Mouse (Mus musculus) bone marrow, adult 2 months (tissue): ENCODE data around the gene Cgref1. TPM values are rescaled to one million over a fixed set of nuclear protein-coding genes. Genes with fewer than 3 reads are reported as not detected.

Source experiments
- H3K27ac ChIP-seq: fragments of 200-500 bp; 2 replicates; pipeline ENCODE4 v1.5.1; 2012; ENCODE audit warnings: low read depth, mild to moderate bottlenecking, control low read depth, inconsistent platforms, low read length; ENCODE audit not compliant: control insufficient read depth, poor library complexity, insufficient read depth
- H3K4me1 ChIP-seq: fragments of 200-500 bp; 2 replicates; pipeline ENCODE4 v1.6.1; 2011; ENCODE audit warnings: low read length; ENCODE audit not compliant: control insufficient read depth, insufficient read depth
- H3K4me3 ChIP-seq: fragments of 200-500 bp; replicated peaks from 2 replicates; pipeline ENCODE3; 2011; ENCODE audit warnings: mild to moderate bottlenecking, low read depth, low read length, control low read depth; ENCODE audit not compliant: control insufficient read depth
- CTCF ChIP-seq: fragments of 200-500 bp; IDR thresholded peaks from 2 replicates; pipeline ENCODE4 v1.5.1; 2011; ENCODE audit warnings: low read length, control low read depth; ENCODE audit not compliant: control insufficient read depth, insufficient read depth
- POLR2A ChIP-seq: fragments of 200-500 bp; IDR thresholded peaks from 2 replicates; pipeline ENCODE4 v1.6.1; 2011; ENCODE audit warnings: low read depth, mild to moderate bottlenecking, control low read depth, low read length, borderline replicate concordance; ENCODE audit not compliant: control insufficient read depth
- WGBS: fragments of 180-500 bp; shearing (Covaris S2); methylation state at CpG from one replicate; pipeline ENCODE4 v1.1.7; 2018; 5-methylcytosine and 5-hydroxymethylcytosine counted together
- polyA plus RNA-seq: library from polyadenylated mRNA; stranded (reverse); fragments of >200 nt; gene quantifications from 2 replicates; pipeline ENCODE4 v1.2.4, GENCODE M21; 2011; ENCODE audit warnings: low replicate concordance; ENCODE audit not compliant: missing spikeins, insufficient read depth, insufficient read length

Gene Cgref1
- polyA plus RNA-seq, 1 experiment, result 1.0 TPM

GRCm38 (mm10) chr5:30917891-30918670, 27.3 kb downstream of the Cgref1 start:
- WGBS, result 87% methylated on average over 31 of the region's 31 CpGs
- Histone ChIP-seq H3K4me3 (no peak overlapping the region), H3K27ac (no peak overlapping the region), H3K4me1 (peaks cover 5% of the 10 kb centered on the region)
- TF ChIP-seq POLR2A (no peak; the same call in 1 of the 2 replicates), CTCF (no peak)

DNA sequence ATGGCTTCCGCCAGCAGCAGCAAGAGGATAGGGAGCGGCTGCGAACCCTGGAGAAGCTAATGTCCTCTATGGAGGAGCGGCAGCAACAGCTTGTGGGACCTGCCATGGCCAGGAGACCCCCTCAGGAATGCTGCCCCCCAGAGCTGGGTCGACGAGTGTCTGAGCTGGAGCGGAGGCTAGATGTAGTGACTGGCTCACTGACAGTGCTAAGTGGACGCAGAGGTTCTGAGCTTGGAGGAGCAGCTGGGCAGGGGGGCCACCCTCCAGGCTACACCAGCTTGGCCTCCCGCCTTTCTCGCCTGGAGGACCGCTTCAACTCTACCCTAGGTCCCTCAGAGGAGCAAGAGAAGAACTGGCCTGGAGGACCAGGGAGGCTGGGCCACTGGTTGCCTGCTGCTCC, 28.0 kb downstream of the Cgref1 start:
- TF ChIP-seq CTCF (no peak), POLR2A (no peak)
- Histone ChIP-seq H3K4me3 (no peak overlapping the region), H3K4me1 (peaks cover 5% of the 10 kb centered on the region), H3K27ac (peak overlapping the region; percentile 63; the same call in 1 of the 2 replicates)
- WGBS, result 90% methylated on average over 11 of the region's 11 CpGs

- Histone ChIP-seq H3K27ac (peak overlapping the region; percentile 63), H3K4me1 (peaks cover 5% of the 10 kb centered on the region), H3K4me3 (no peak overlapping the region)
- no peak for TF ChIP-seq POLR2A
- no peak for TF ChIP-seq CTCF
- 88% methylated on average over 9 of the region's 9 CpGs for WGBS
Measured at GRCm38 (mm10) chr5:30916841-30917240, 28.6 kb downstream of the Cgref1 start.

- peak overlapping the region; percentile 1; the same call in 1 of the 2 replicates for H3K27ac ChIP-seq
- TF ChIP-seq POLR2A (no peak), CTCF (peak; percentile 45; the same call in 1 of the 2 replicates)
- no peak overlapping the region for H3K4me3 ChIP-seq
- 1% methylated on average over 7 of the region's 7 CpGs for WGBS
- H3K4me1 ChIP-seq, result peaks cover 5% of the 10 kb centered on the region
Measured at GRCm38 (mm10) chr5:30915974-30916433, 29.4 kb downstream of the Cgref1 start.

- WGBS, result 6% methylated on average over 9 of the region's 9 CpGs
- TF ChIP-seq CTCF (no peak), POLR2A (0 out of 2 replicates have a peak, but pooled peaks have one; percentile 15)
- Histone ChIP-seq H3K4me3 (peak overlapping the region; percentile 44), H3K4me1 (peaks cover 5% of the 10 kb centered on the region), H3K27ac (peak overlapping the region; percentile 73)
Measured at GRCm38 (mm10) chr5:30915456-30915855, 29.9 kb downstream of the Cgref1 start.

- H3K4me1 ChIP-seq, result peaks cover 5% of the 10 kb centered on the region
- TF ChIP-seq CTCF, result no peak
- no peak for TF ChIP-seq POLR2A
- H3K4me3 ChIP-seq, result peak overlapping the region; percentile 56
- peak overlapping the region; percentile 73 for H3K27ac ChIP-seq
- WGBS, result 19% methylated on average over 6 of the region's 6 CpGs
Measured at GRCm38 (mm10) chr5:30914849-30915248, 30.5 kb downstream of the Cgref1 start.

DNA sequence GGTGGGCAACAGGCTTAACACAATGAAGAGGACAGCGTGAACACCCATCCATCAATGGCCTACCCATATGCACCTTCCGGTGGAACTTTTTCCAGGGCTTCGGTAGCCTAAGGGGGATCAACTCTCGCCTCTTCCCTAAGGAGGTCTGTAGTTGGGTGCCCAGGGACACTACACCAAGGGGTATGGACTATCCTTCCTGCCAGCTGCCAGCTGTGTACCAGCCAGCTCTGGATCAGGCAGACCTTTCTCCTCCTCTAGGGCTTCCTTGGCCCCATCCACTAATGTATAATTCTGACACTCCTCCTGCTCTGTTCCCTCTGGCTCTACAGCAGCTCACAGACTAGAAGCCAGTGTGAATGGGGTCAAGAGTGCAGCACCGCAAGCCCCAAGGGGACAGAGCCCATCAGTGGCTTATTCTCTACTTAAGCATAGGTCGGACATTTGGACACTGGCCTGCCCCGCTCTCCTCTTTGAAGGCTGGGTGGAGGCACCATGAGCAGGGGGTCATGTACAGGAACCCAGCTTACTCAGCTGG, 31.2 kb downstream of the Cgref1 start:
- 10% methylated on average over 7 of the region's 7 CpGs for WGBS
- H3K4me1 ChIP-seq, result peaks cover 5% of the 10 kb centered on the region
- peak overlapping the region; percentile 58 for H3K27ac ChIP-seq
- peak overlapping the region; percentile 38 for H3K4me3 ChIP-seq
- no peak for TF ChIP-seq POLR2A
- TF ChIP-seq CTCF, result no peak

DNA sequence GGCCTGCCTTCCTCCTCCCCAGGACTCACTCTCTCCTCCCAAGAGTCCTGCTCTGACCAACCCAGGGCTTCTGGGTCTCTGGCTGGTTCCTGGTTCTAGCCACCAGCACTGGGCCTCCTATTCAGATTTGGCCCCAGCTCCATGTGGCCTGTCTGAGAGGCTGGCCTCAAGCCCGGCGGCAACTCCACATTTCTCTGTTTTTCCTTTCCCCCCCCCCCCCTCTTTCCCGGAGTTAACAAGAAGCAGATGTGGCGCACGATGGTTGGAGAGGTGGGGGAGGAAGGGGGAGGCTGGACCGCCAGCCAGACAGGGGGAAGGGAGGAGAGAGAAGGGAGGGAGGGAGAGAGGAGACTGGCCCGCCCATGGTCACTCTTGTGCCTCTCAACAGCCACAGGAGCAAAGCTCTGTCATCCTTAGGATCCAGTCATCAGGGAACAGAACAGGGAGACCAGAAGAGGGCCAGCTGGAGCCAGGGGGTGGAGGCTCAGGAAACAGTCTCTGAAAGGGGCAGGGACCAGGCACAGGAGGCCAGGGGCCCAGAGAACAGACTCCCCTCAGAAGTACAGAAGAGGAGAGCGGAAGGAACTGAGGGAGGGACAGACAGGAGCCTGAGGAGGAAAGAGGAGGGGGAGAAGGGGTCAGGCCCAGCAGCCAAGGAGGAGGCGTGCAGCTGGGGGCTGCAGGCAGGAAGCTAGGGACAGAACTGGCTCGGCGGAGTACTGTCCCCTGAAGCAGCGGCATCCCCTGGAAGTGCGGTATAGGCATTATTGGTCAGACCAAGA, 32.1 kb downstream of the Cgref1 start, which contains the start of gene Emilin1:
Gene Emilin1 (plus strand): TSS at position 343 of the 782 bp plus-strand sequence.
- Histone ChIP-seq H3K27ac (peak within 1 kb of the TSS; percentile 58), H3K4me1 (peaks cover 5% of the 10 kb centered on the region), H3K4me3 (peak within 1 kb of the TSS; percentile 38)
- 0 out of 2 replicates have a peak, but pooled peaks have one; percentile 22 for TF ChIP-seq POLR2A
- no peak for TF ChIP-seq CTCF
- WGBS, result 8% methylated on average over 13 of the region's 13 CpGs
